Mouse (Mus musculus): ENCODE data around the gene Hdac5. TPM values are rescaled to one million over a fixed set of nuclear protein-coding genes. Genes with fewer than 3 reads are reported as not detected.

The Hdac5 gene
- polyA plus RNA-seq, 1 experiment from 2014 or later = 26.0 TPM

DNA sequence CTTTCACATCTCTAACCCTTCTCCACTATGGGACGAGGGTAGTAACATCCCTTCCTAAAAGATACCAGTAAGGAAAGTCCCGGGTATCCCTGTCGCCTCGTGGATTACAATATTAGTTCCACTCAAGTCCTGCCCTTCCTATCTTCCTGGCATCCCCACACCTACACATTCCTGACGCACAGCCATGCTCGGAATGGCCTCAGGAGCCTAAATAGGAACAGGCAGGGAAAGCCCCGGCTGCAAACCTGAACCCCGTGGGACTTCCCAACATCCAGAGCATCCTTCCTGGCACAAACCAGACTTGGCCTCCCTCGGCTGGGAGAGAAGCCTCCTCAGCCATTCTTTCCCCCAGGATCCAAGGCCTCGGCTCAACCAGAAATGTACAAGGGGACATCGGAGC lies 14.5 kb downstream of the Hdac5 start:
- H3K4me1 ChIP-seq (replicated peaks; ENCODE audit: control insufficient read depth, insufficient read depth, low read length) = peaks cover 69% of the 10 kb centered on the region
- H3K4me2 ChIP-seq = peak overlapping the region; percentile 54
- ATAC-seq (replicated peaks; ENCODE audit: low FRiP score) (no peak), DNase-seq (ENCODE audit: low spot score) (no peak)
- peaks cover 3% of the 10 kb centered on the region; the same call in 1 of the 2 replicates for H3K36me3 ChIP-seq (ENCODE audit: control insufficient read depth, insufficient read depth, low read length)
- H3K9ac ChIP-seq (ENCODE audit: low read depth, low read length) = no peak overlapping the region
- H3K4me3 ChIP-seq (ENCODE audit: low read depth, low read length) = no peak overlapping the region
- H3K27ac ChIP-seq (ENCODE audit: low read depth, low read length) = peak overlapping the region; percentile 75; the same call in 1 of the 2 replicates
- no peaks in the 10 kb centered on the region for H3K9me3 ChIP-seq (ENCODE audit: control insufficient read depth, low read length)
- 78% methylated on average over 11 of the region's 11 CpGs for WGBS
- H3K27me3 ChIP-seq (replicated peaks; ENCODE audit: control insufficient read depth, insufficient read depth, low read length) = no peaks in the 10 kb centered on the region

DNA sequence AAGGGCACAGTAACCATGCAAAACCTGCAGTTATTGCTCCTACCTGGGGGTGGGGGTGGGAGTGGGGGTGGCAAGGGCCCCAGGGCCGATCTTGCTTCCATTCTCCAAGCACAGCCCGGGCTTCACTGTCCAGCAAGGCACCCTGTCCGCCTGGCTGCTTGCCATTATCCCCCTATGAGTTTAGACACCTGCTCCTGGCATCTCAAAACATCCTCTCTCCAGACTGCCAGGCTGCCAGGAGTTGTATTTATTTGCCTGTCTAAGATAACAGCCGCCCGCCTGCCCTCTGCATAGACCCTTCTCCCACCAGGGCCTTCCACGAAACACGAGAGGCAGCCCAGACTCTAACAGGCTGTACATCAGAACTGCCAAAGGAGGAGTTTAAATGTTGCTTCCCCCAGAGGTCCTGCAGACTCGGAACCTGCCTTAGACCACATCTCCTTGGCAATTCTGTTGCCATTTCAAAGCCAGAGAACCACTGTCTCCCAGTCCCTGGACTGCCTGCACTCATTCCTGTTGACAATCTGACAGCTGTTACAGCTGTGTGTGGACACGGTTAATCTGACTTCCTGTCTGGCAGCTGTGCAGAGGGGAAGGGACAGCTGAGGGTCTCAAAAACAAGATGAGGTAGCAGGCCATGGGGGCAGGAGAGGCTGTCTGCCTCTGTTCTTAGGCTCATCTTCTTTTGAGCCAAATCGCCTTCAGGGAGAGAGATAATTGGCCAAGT lies 15.4 kb downstream of the Hdac5 start:
- H3K4me2 ChIP-seq = no peak overlapping the region
- H3K9ac ChIP-seq (ENCODE audit: low read depth, low read length) = no peak overlapping the region
- H3K4me3 ChIP-seq (ENCODE audit: low read depth, low read length) = no peak overlapping the region
- ATAC-seq (replicated peaks; ENCODE audit: low FRiP score) (no peak), DNase-seq (ENCODE audit: low spot score) (no peak)
- H3K27ac ChIP-seq (ENCODE audit: low read depth, low read length) = no peak overlapping the region
- no peaks in the 10 kb centered on the region for H3K27me3 ChIP-seq (replicated peaks; ENCODE audit: control insufficient read depth, insufficient read depth, low read length)
- 53% methylated on average over 10 of the region's 10 CpGs for WGBS
- peaks cover 3% of the 10 kb centered on the region; the same call in 1 of the 2 replicates for H3K36me3 ChIP-seq (ENCODE audit: control insufficient read depth, insufficient read depth, low read length)
- H3K9me3 ChIP-seq (ENCODE audit: control insufficient read depth, low read length) = no peaks in the 10 kb centered on the region
- H3K4me1 ChIP-seq (replicated peaks; ENCODE audit: control insufficient read depth, insufficient read depth, low read length) = peaks cover 67% of the 10 kb centered on the region

- no peaks in the 10 kb centered on the region for H3K27me3 ChIP-seq (replicated peaks; ENCODE audit: control insufficient read depth, insufficient read depth, low read length)
- WGBS = 85% methylated on average over 18 of the region's 18 CpGs
- no peak overlapping the region for H3K4me2 ChIP-seq
- H3K4me1 ChIP-seq (replicated peaks; ENCODE audit: control insufficient read depth, insufficient read depth, low read length) = peaks cover 61% of the 10 kb centered on the region
- DNase-seq (ENCODE audit: low spot score) (no peak), ATAC-seq (replicated peaks; ENCODE audit: low FRiP score) (no peak)
- no peak overlapping the region for H3K27ac ChIP-seq (ENCODE audit: low read depth, low read length)
- peaks cover 3% of the 10 kb centered on the region; the same call in 1 of the 2 replicates for H3K36me3 ChIP-seq (ENCODE audit: control insufficient read depth, insufficient read depth, low read length)
- H3K9ac ChIP-seq (ENCODE audit: low read depth, low read length) = no peak overlapping the region
- no peaks in the 10 kb centered on the region for H3K9me3 ChIP-seq (ENCODE audit: control insufficient read depth, low read length)
- no peak overlapping the region for H3K4me3 ChIP-seq (ENCODE audit: low read depth, low read length)
These were observed 18.0 kb downstream of the Hdac5 start for GRCm38 (mm10) chr11:102211936-102212341.

- H3K27me3 ChIP-seq (replicated peaks; ENCODE audit: control insufficient read depth, insufficient read depth, low read length) = no peaks in the 10 kb centered on the region
- DNase-seq (ENCODE audit: low spot score) = no peak
- no peak overlapping the region; the same call in 1 of the 2 replicates for H3K9ac ChIP-seq (ENCODE audit: low read depth, low read length)
- peaks cover 54% of the 10 kb centered on the region for H3K4me1 ChIP-seq (replicated peaks; ENCODE audit: control insufficient read depth, insufficient read depth, low read length)
- H3K9me3 ChIP-seq (ENCODE audit: control insufficient read depth, low read length) = no peaks in the 10 kb centered on the region
- WGBS = 48% methylated on average over 5 of the region's 5 CpGs
- no peak overlapping the region for H3K4me3 ChIP-seq (ENCODE audit: low read depth, low read length)
- H3K4me2 ChIP-seq = no peak overlapping the region
- ATAC-seq (replicated peaks; ENCODE audit: low FRiP score) = no peak
- no peak overlapping the region for H3K27ac ChIP-seq (ENCODE audit: low read depth, low read length)
- H3K36me3 ChIP-seq (ENCODE audit: control insufficient read depth, insufficient read depth, low read length) = peaks cover 10% of the 10 kb centered on the region; the same call in 1 of the 2 replicates
These were observed 19.0 kb downstream of the Hdac5 start for GRCm38 (mm10) chr11:102211011-102211410.

- DNase-seq (ENCODE audit: low spot score) (no peak), ATAC-seq (replicated peaks; ENCODE audit: low FRiP score) (0 out of 2 replicates have a peak, but pooled peaks have one; percentile 7)
- Histone ChIP-seq H3K9me3 (ENCODE audit: control insufficient read depth, low read length) (no peaks in the 10 kb centered on the region), H3K36me3 (ENCODE audit: control insufficient read depth, insufficient read depth, low read length) (peaks cover 11% of the 10 kb centered on the region; the same call in 1 of the 2 replicates), H3K4me3 (ENCODE audit: low read depth, low read length) (no peak overlapping the region), H3K27me3 (replicated peaks; ENCODE audit: control insufficient read depth, insufficient read depth, low read length) (no peaks in the 10 kb centered on the region), H3K27ac (ENCODE audit: low read depth, low read length) (no peak overlapping the region), H3K4me2 (no peak overlapping the region), H3K4me1 (replicated peaks; ENCODE audit: control insufficient read depth, insufficient read depth, low read length) (peaks cover 47% of the 10 kb centered on the region), H3K9ac (ENCODE audit: low read depth, low read length) (peak overlapping the region; percentile 25; the same call in 1 of the 2 replicates)
- WGBS = 47% methylated on average over 3 of the region's 3 CpGs
These were observed 19.8 kb downstream of the Hdac5 start for GRCm38 (mm10) chr11:102210185-102210584.

GRCm38 (mm10) chr11:102209742-102210141 lies 20.2 kb downstream of the Hdac5 start:
- DNase-seq (ENCODE audit: low spot score) (no peak), ATAC-seq (replicated peaks; ENCODE audit: low FRiP score) (no peak)
- WGBS = 34% methylated on average over 2 of the region's 2 CpGs
- H3K36me3 ChIP-seq (ENCODE audit: control insufficient read depth, insufficient read depth, low read length) = peaks cover 11% of the 10 kb centered on the region; the same call in 1 of the 2 replicates
- no peak overlapping the region for H3K9ac ChIP-seq (ENCODE audit: low read depth, low read length)
- H3K4me2 ChIP-seq = no peak overlapping the region
- H3K27ac ChIP-seq (ENCODE audit: low read depth, low read length) = no peak overlapping the region
- no peak overlapping the region for H3K4me3 ChIP-seq (ENCODE audit: low read depth, low read length)
- no peaks in the 10 kb centered on the region for H3K9me3 ChIP-seq (ENCODE audit: control insufficient read depth, low read length)
- H3K27me3 ChIP-seq (replicated peaks; ENCODE audit: control insufficient read depth, insufficient read depth, low read length) = no peaks in the 10 kb centered on the region
- H3K4me1 ChIP-seq (replicated peaks; ENCODE audit: control insufficient read depth, insufficient read depth, low read length) = peaks cover 43% of the 10 kb centered on the region

DNA sequence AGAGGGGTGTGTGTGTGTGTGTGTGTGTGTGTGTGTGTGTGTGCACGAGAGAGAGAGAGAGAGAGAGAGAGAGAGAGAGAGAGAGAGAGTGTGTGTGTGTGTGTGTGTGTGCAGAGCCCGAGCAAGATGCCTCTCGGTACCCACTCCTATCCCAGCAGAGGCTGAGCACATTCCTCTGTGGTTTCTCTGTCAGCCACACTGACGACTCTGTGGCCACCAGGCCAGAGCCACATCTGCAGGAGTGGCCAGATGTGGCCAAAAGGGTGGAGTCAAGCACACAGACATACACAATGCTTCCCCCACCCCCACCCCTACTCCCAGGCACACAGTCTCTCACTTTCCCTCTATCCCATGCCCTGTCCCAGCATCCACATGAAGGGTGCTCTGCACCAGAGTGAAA lies 21.1 kb downstream of the Hdac5 start:
- ATAC-seq (replicated peaks; ENCODE audit: low FRiP score) (no peak), DNase-seq (ENCODE audit: low spot score) (no peak)
- no peak overlapping the region for H3K27ac ChIP-seq (ENCODE audit: low read depth, low read length)
- no peaks in the 10 kb centered on the region for H3K27me3 ChIP-seq (replicated peaks; ENCODE audit: control insufficient read depth, insufficient read depth, low read length)
- peaks cover 14% of the 10 kb centered on the region; the same call in 1 of the 2 replicates for H3K36me3 ChIP-seq (ENCODE audit: control insufficient read depth, insufficient read depth, low read length)
- no peaks in the 10 kb centered on the region for H3K9me3 ChIP-seq (ENCODE audit: control insufficient read depth, low read length)
- no peak overlapping the region for H3K9ac ChIP-seq (ENCODE audit: low read depth, low read length)
- H3K4me1 ChIP-seq (replicated peaks; ENCODE audit: control insufficient read depth, insufficient read depth, low read length) = peaks cover 35% of the 10 kb centered on the region
- H3K4me3 ChIP-seq (ENCODE audit: low read depth, low read length) = no peak overlapping the region
- no peak overlapping the region for H3K4me2 ChIP-seq
- 34% methylated on average over 4 of the region's 4 CpGs for WGBS

GRCm38 (mm10) chr11:102207825-102208777 lies 21.9 kb downstream of the Hdac5 start:
- H3K27ac ChIP-seq (ENCODE audit: low read depth, low read length) = no peak overlapping the region
- H3K36me3 ChIP-seq (ENCODE audit: control insufficient read depth, insufficient read depth, low read length) = peaks cover 19% of the 10 kb centered on the region; the same call in 1 of the 2 replicates
- WGBS = 48% methylated on average over 11 of the region's 11 CpGs
- ATAC-seq (replicated peaks; ENCODE audit: low FRiP score) = no peak
- no peak overlapping the region for H3K4me3 ChIP-seq (ENCODE audit: low read depth, low read length)
- no peak overlapping the region for H3K9ac ChIP-seq (ENCODE audit: low read depth, low read length)
- no peak for DNase-seq (ENCODE audit: low spot score)
- H3K4me1 ChIP-seq (replicated peaks; ENCODE audit: control insufficient read depth, insufficient read depth, low read length) = peaks cover 35% of the 10 kb centered on the region
- no peaks in the 10 kb centered on the region for H3K9me3 ChIP-seq (ENCODE audit: control insufficient read depth, low read length)
- peak overlapping the region; percentile 19; the same call in 1 of the 2 replicates for H3K4me2 ChIP-seq
- no peaks in the 10 kb centered on the region for H3K27me3 ChIP-seq (replicated peaks; ENCODE audit: control insufficient read depth, insufficient read depth, low read length)

All from liver, embryonic 11.5 days (tissue).